Mouse (Mus musculus) liver, embryonic 14.5 days (tissue): ENCODE data around the gene Pitx2. TPM values are rescaled to one million over a fixed set of nuclear protein-coding genes. Genes with fewer than 3 reads are reported as not detected.

ENCODE experiments used
- ATAC-seq: fragments of 200-750 bp; cut with Nextera tagmentation; 2 replicates; pipeline ENCODE4 v1.8.0; 2017; ENCODE audit warnings: moderate number of reproducible peaks, mild to moderate bottlenecking, moderate library complexity; ENCODE audit not compliant: insufficient read depth
- DNase-seq, 3 experiments: peaks; one replicate each; pipeline ENCODE4 v3.0.0-alpha.2; 2012 to 2013; ENCODE audit warnings: low read depth in 3 of 3, low spot score in 3 of 3
- H3K27ac ChIP-seq: fragments of 300-500 bp; sonication (generic); 2 replicates; pipeline ENCODE4 v1.5.1; 2014; ENCODE audit warnings: moderate library complexity, mild to moderate bottlenecking, control low read depth, inconsistent platforms
- H3K27me3 ChIP-seq: fragments of 300-500 bp; sonication (generic); 2 replicates; pipeline ENCODE4 v1.6.1; 2014; ENCODE audit warnings: mild to moderate bottlenecking, low read length, moderate library complexity; ENCODE audit not compliant: control insufficient read depth, insufficient read depth
- H3K36me3 ChIP-seq: fragments of 300-500 bp; sonication (generic); replicated peaks from 2 replicates; pipeline ENCODE4 v1.6.1; 2014; ENCODE audit warnings: low read depth; ENCODE audit not compliant: control insufficient read depth, insufficient read depth
- H3K4me1 ChIP-seq, 2 experiments: fragments of 200-500 bp in 1 of 2; fragments of 300-500 bp in 1 of 2; sonication (generic) in 1 of 2; replicated peaks; 2 replicates each; pipeline ENCODE4 v1.6.1; 2012 to 2014; ENCODE audit warnings: antibody characterized with exemption in 1 of 2, inconsistent platforms in 1 of 2, low read length in 1 of 2; ENCODE audit not compliant: control insufficient read depth in 2 of 2, insufficient read depth in 2 of 2
- H3K4me2 ChIP-seq: fragments of 300-500 bp; sonication (generic); 2 replicates; pipeline ENCODE4 v1.6.1; 2014; ENCODE audit warnings: low read depth, mild to moderate bottlenecking, control low read depth, moderate library complexity
- H3K4me3 ChIP-seq, 2 experiments: fragments of 200-500 bp in 1 of 2; fragments of 300-500 bp in 1 of 2; sonication (generic) in 1 of 2; 2 replicates each; pipeline ENCODE4 v1.5.1; 2012 to 2014; ENCODE audit warnings: low read depth in 2 of 2, low read length in 2 of 2, mild to moderate bottlenecking in 2 of 2, control low read depth in 1 of 2, inconsistent platforms in 1 of 2, moderate library complexity in 1 of 2; ENCODE audit not compliant: insufficient read depth in 1 of 2
- H3K9ac ChIP-seq: fragments of 300-500 bp; sonication (generic); replicated peaks from 2 replicates; pipeline ENCODE4 v1.6.1; 2014; ENCODE audit warnings: mild to moderate bottlenecking, control low read depth, moderate library complexity
- H3K9me3 ChIP-seq: fragments of 300-500 bp; sonication (generic); 2 replicates; pipeline ENCODE4 v1.6.1; 2016; ENCODE audit warnings: low read length, mixed read lengths; ENCODE audit not compliant: control insufficient read depth
- CTCF ChIP-seq: IDR thresholded peaks from 2 replicates; pipeline ENCODE4 v1.5.1; 2016; ENCODE audit warnings: antibody characterized with exemption, low read depth, control low read depth
- EP300 ChIP-seq: IDR thresholded peaks from 2 replicates; pipeline ENCODE4 v1.6.1; 2016; ENCODE audit warnings: antibody characterized with exemption, low read depth
- WGBS: fragments of 180-500 bp; shearing (Covaris S2); extraction: QIAGEN DNeasy Blood & Tissue Kit; methylation state at CpG from one replicate; pipeline ENCODE4 v1.1.7; 2014; ENCODE audit not compliant: insufficient replicate concordance; 5-methylcytosine and 5-hydroxymethylcytosine counted together
- polyA plus RNA-seq, 2 experiments: library from polyadenylated mRNA; depleted of rRNA in 1 of 2; stranded (reverse) in 1 of 2; unstranded in 1 of 2; fragments of >200 nt; fragmentation: Nextera tagmentation in 1 of 2; extraction: Ambion mirVana in 1 of 2; gene quantifications; 2 replicates each; pipeline versions ENCODE4 v1.2.1 to v1.2.3; 2012 to 2014

The Pitx2 gene
- polyA plus RNA-seq, 2 experiments = 0.36 to 0.71 TPM

- ATAC-seq (no peak), DNase-seq (no peak)
- no peak for TF ChIP-seq CTCF
- no peak for TF ChIP-seq EP300
- Histone ChIP-seq H3K27ac (no peak overlapping the region), H3K36me3 (no peaks in the 10 kb centered on the region), H3K9me3 (no peaks in the 10 kb centered on the region), H3K4me1 (no peaks in the 10 kb centered on the region), H3K4me2 (no peak overlapping the region), H3K4me3 (no peak overlapping the region), H3K9ac (no peak overlapping the region), H3K27me3 (peaks cover 92% of the 10 kb centered on the region)
- 3% methylated on average over 7 of the region's 7 CpGs for WGBS
Observed at GRCm38 (mm10) chr3:129208031-129208380, 8.3 kb downstream of the Pitx2 start.

GRCm38 (mm10) chr3:129208421-129208820 is 8.7 kb downstream of the Pitx2 start:
- Histone ChIP-seq H3K9me3 (no peaks in the 10 kb centered on the region), H3K27me3 (peaks cover 92% of the 10 kb centered on the region), H3K4me2 (no peak overlapping the region), H3K36me3 (no peaks in the 10 kb centered on the region), H3K4me1 (no peaks in the 10 kb centered on the region), H3K27ac (no peak overlapping the region), H3K4me3 (no peak overlapping the region), H3K9ac (no peak overlapping the region)
- TF ChIP-seq EP300 (no peak), CTCF (no peak)
- no peak for ATAC-seq
- 2% methylated on average over 10 of the region's 10 CpGs for WGBS
- DNase-seq = no peak

- TF ChIP-seq EP300 = no peak
- no peak for TF ChIP-seq CTCF
- ATAC-seq (no peak), DNase-seq (no peak)
- Histone ChIP-seq H3K27me3 (peaks cover 92% of the 10 kb centered on the region), H3K9ac (no peak overlapping the region), H3K4me3 (no peak overlapping the region), H3K4me2 (no peak overlapping the region), H3K9me3 (no peaks in the 10 kb centered on the region), H3K4me1 (no peaks in the 10 kb centered on the region), H3K27ac (no peak overlapping the region), H3K36me3 (no peaks in the 10 kb centered on the region)
- WGBS = 5% methylated on average over 4 of the region's 4 CpGs
Observed at GRCm38 (mm10) chr3:129209266-129209665, 9.6 kb downstream of the Pitx2 start.

GRCm38 (mm10) chr3:129209771-129210170 is 10.1 kb downstream of the Pitx2 start:
- no peaks in the 10 kb centered on the region for H3K36me3 ChIP-seq
- DNase-seq = no peak
- no peak overlapping the region for H3K4me3 ChIP-seq
- no peaks in the 10 kb centered on the region for H3K9me3 ChIP-seq
- H3K27me3 ChIP-seq = peaks cover 92% of the 10 kb centered on the region
- ATAC-seq = no peak
- 2% methylated on average over 4 of the region's 4 CpGs for WGBS
- no peak overlapping the region for H3K4me2 ChIP-seq
- no peak overlapping the region for H3K27ac ChIP-seq
- no peak overlapping the region for H3K9ac ChIP-seq
- no peaks in the 10 kb centered on the region for H3K4me1 ChIP-seq
- TF ChIP-seq EP300 = no peak

- 3% methylated on average over 7 of the region's 7 CpGs for WGBS
- H3K27me3 ChIP-seq = peaks cover 96% of the 10 kb centered on the region
- no peaks in the 10 kb centered on the region for H3K9me3 ChIP-seq
- no peak for ATAC-seq
- TF ChIP-seq EP300 = no peak
- TF ChIP-seq CTCF = no peak
- no peaks in the 10 kb centered on the region for H3K4me1 ChIP-seq
- H3K9ac ChIP-seq = no peak overlapping the region
- DNase-seq = no peak
- no peak overlapping the region for H3K27ac ChIP-seq
- H3K4me2 ChIP-seq = no peak overlapping the region
- H3K36me3 ChIP-seq = no peaks in the 10 kb centered on the region
- no peak overlapping the region for H3K4me3 ChIP-seq
Observed at GRCm38 (mm10) chr3:129212038-129212645, 12.5 kb downstream of the Pitx2 start.
